Mouse (Mus musculus) fibroblast of lung, adult 2 months (primary cell): ENCODE measurements around the gene 4930432M17Rik.

ENCODE experiments used
- DNase-seq: peaks from one replicate; pipeline ENCODE4 v3.0.0-alpha.2; 2011; ENCODE audit warnings: low read depth

4930432M17Rik gene

DNA sequence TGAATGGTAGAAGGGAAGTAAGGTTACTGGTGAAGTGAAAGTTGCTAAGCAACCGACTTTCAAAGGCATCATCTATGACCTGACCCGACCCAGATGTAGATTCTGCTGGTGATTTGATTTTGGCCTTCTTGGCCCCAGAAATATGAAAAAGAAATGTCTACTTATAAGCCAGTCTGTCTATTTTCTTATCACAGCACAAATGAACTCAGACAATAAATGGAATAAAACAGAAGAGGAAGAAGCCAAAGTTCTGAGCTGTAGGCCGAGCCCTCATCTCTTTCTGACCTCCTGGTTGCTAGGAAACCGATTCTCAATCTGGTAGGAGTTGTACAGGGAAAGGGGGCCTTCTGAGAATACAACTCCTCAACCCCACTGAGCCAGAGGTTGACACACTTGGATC lies at the start of gene 4930432M17Rik:
4930432M17Rik (plus strand) TSS at position 301 of the 400 bp plus-strand sequence.
- no peak for DNase-seq

DNA sequence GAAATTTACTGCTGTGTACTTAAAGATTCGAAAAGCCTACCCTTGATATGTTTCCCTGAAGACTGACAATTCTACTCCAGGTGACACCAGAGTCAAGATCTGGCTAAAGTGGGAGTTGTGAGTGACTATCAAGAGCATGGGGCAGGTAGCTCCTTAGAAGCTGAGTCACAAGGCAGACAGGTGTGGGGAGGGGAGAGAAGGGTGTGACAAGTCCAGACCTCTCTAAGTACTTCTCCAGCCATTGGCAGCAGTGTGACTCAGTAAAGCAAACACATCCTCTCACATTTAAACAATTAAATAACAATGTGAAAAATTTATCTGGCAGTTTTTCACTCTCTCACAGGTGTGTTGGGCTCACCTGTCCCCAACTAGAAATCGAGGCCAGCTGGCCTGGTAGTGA lies 44.9 kb upstream of the 4930432M17Rik start:
- DNase-seq = no peak

- DNase-seq = no peak
Measured at GRCm38 (mm10) chr3:121626273-121626672, 44.3 kb upstream of the 4930432M17Rik start.

DNA sequence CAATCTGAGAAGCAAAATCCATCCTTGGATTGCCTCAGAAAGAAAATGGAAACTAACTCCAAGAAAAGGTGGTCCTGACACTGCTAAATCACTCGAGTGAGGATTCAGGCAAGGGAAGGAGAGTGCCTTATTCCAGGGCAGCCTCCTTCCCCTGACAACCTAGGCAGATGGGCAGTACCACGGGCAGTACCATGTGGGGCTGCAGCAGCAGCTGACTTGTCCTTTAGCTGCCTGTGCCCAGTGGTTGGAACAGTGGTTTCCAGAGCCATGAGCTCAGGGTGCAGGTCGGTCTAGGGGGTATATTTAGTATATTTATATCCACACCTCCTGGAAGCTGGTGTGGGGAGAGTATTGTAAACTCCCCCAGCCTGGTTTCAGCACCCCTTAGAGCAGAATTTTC lies 42.3 kb upstream of the 4930432M17Rik start:
- DNase-seq = no peak

- no peak for DNase-seq
Measured at GRCm38 (mm10) chr3:121630626-121631025, 39.9 kb upstream of the 4930432M17Rik start.

DNA sequence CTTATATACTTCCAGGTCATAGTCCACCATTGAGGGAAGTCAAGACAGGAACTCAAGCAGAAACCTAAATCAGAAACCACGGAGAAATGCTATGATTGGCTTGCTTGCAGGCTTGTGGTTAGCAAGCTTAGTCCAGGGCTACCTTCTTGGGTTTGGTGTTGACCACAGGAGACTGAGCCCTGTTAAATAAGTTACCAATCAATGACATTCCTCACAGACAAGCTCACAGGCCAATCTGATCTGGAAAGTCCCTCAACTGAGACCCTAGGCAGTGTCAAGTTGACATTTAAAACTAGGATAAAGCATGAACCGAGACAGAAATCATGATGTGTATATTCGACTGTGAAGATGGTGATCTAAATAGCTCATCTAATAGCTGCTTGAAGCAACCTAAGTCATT lies 35.6 kb upstream of the 4930432M17Rik start:
- peak; percentile 69 for DNase-seq

GRCm38 (mm10) chr3:121635505-121635904 lies 35.1 kb upstream of the 4930432M17Rik start:
- peak; percentile 91 for DNase-seq

GRCm38 (mm10) chr3:121636315-121636714 lies 34.2 kb upstream of the 4930432M17Rik start:
- DNase-seq = peak; percentile 90

GRCm38 (mm10) chr3:121636748-121637147 lies 33.8 kb upstream of the 4930432M17Rik start:
- DNase-seq = no peak

DNA sequence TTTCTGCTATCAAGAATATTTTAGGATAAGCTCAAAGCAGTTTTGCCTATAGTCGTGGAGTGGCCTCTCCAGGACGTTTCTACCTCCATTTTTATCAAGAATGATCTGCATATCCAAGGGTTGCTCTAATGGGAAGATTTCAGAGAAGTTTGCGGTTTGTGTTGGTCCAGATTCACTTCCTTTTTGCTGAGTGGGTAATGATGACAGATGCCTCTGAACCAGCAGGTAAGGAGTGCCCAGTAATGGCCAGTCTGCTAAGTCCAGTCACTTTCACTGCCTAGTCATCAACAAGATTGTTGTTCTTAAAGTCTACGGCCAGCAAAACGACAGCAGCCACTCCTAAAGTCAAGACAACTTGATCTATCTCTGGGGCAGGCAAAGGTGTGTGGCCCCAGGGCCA lies 32.8 kb upstream of the 4930432M17Rik start:
- DNase-seq = no peak

DNA sequence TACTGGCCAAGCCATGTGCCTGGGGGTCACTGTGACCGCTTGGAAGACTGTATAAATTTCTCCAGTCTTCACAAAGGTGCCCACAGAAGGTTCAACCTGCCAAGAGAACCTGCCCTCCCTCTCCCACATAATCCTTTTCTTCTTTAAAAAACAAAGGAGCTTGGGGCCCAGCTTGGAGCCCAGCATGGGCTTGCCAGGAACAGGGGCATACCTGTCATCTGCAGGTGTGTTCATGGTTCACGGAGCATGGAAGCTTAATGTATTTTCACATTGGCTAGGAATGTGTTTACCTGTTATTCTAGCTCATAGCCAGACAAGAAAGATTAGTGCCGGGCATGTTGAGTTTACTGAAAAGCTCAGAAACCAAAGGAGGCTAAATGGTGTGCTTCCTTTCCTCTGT lies 32.3 kb upstream of the 4930432M17Rik start:
- no peak for DNase-seq

DNA sequence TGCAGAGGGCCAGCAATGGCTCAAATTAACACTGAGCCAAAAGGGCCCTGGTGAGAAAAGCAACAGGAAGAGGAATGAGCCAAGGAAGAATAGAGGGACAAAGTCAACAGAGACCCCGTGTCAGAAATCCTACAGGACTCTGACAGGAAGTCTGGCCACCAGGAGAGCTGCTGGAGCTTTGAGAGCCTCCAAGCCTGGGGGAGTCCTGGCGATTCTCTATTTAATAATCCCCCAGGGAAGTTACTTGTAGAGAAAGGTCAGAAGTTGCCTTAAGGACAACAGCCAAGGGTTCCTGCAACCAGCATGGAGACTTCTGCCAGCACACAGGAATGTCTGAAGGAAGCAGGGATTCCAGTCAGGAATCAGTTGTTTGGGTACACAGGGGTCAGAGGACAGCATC lies 30.0 kb upstream of the 4930432M17Rik start:
- DNase-seq = no peak

- no peak for DNase-seq
Measured at GRCm38 (mm10) chr3:121643236-121643635, 27.3 kb upstream of the 4930432M17Rik start.

- DNase-seq = no peak
Measured at GRCm38 (mm10) chr3:121645447-121645846, 25.1 kb upstream of the 4930432M17Rik start.

GRCm38 (mm10) chr3:121646364-121647048 lies 24.1 kb upstream of the 4930432M17Rik start:
- no peak for DNase-seq

GRCm38 (mm10) chr3:121648238-121648778 lies 22.3 kb upstream of the 4930432M17Rik start:
- no peak for DNase-seq

- peak; percentile 76 for DNase-seq
Measured at GRCm38 (mm10) chr3:121650052-121650671, 20.4 kb upstream of the 4930432M17Rik start.

DNA sequence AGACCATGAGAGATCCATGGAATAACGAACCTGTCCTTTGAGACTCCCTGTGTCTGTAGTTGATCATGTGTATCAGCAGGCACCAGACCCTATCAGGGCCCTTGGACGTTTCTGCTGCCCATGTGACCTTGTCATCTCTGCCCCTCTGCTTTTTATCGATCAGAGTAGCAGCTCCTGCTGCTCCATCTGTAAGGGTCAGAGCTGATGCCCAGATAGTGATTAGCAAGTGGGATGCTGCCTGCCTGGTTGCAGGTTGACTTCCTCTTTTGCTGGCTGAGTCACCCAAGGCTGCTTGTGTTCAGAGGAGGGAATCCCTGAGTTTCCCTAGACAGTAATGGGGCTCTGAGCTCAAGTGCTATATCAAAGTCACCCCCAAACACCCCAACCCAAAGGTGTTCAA lies 18.9 kb upstream of the 4930432M17Rik start:
- no peak for DNase-seq

DNA sequence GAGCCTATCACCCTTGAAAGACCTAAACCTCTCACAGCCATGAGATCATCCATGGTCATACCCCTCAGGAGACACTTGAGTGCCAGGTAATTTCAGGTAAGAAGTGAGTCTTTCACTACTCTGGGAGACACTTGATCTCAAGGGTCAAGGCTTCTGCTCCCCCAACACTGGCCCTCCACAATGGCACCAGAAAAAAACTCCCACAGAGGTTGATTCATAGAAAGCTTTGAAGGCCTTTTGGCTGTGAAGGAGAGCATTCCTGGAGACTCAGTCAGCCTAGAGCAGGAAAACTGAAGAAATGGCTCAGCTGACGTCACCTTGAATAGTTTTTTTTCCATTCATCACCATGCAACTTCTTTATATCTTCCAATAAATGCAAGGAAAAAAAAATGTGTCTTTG lies 18.4 kb upstream of the 4930432M17Rik start:
- peak; percentile 71 for DNase-seq

GRCm38 (mm10) chr3:121656922-121657321 lies 13.6 kb upstream of the 4930432M17Rik start:
- no peak for DNase-seq

DNA sequence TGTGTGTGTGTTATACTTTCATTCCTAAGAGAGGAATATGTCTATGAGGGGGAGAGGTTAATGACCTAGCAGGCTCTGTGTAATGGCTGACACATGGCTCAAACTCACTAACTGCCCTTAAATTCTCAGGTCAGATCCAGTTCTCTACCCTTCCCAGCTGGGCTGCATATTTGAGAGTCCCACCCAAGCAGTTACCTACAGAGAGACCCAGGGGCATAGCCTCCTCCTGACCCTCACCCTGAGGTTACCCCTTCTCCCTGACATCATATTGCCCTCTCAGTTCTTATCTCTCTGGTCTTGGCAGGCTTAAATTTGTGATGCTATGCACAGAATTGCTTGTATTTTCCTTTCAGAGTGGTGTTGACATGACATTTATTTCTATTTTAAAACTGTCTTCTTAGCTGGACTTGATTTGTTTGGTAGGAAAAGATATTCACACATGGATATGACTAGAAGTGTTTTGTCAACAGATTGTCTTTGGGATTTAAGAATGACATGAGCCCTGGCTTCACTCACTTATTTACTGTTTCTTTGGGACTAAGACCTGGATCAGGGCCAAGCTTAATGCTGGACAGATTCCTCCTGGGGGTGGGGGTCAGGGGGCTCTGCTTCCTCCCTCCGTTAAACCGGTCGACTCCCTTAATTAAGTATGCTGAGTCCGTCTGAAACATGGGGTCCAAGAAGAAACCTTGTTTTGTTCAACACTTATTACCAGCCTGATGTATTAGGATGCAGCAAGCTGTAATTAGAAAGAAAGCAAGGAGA lies 7.7 kb upstream of the 4930432M17Rik start:
- DNase-seq = no peak

- DNase-seq = no peak
Measured at GRCm38 (mm10) chr3:121663470-121663847, 7.1 kb upstream of the 4930432M17Rik start.
